Mouse (Mus musculus): ENCODE measurements around the gene Calcr. TPM values are rescaled to one million over a fixed set of nuclear protein-coding genes. Genes with fewer than 3 reads are reported as not detected.

The Calcr gene
- polyA plus RNA-seq (2017; shearing (Covaris generic)), result not detected

GRCm38 (mm10) chr6:3764230-3764764, at the start of gene Calcr:
Gene Calcr, minus strand, starts transcription at chr6:3764714.

Other genes with a start within 250 kb of the Calcr start
- not detected for gene Tfpi2, start 224.2 kb upstream of the Calcr start, polyA plus RNA-seq (2017; shearing (Covaris generic))
- not detected for gene Gngt1, start 229.1 kb upstream of the Calcr start, polyA plus RNA-seq (2017; shearing (Covaris generic))
- gene Gng11, start 239.2 kb upstream of the Calcr start, polyA plus RNA-seq (2017; shearing (Covaris generic)), result 0.43 TPM

Measured in inflammation-experienced regulatory T-cells, adult 16 weeks (primary cell).